In genomic region chr8:11335238-11335637, GRCm38 (mm10) we compare ENCODE assay signal across 26 mouse cellular contexts. TPM values are rescaled to one million over a fixed set of nuclear protein-coding genes. Genes with fewer than 3 reads are reported as not detected.
A peak's percentile ranks its signal among the peaks of the same experiment; 100 is the strongest.
DNase-seq lines count a peak whose midpoint lies in the region; ATAC-seq lines count a peak whose summit lies in the region.
"Had no signal": no experiment of that assay in that cellular context is flagged by ENCODE, and none has a peak within 500 bp of the region (broad histone marks: within the 10 kb centered on the region; RNA-seq: fewer than 3 reads in every experiment).

No protein-coding gene starts in this region.

- no peak for ATAC-seq in heart, embryonic 13.5 days (ENCODE audit: extremely low read depth, insufficient number of reproducible peaks, low FRiP score, low TSS enrichment)
- ATAC-seq in lung, embryonic 16.5 days (ENCODE audit: low read depth) = peak; percentile 27; the same call in 1 of the 2 replicates
- ATAC-seq: forebrain, embryonic 15.5 days; hindbrain, postnatal 0 days; intestine, embryonic 15.5 days; midbrain, embryonic 16.5 days had no signal

- no peaks in the 10 kb centered on the region for H3K9me3 ChIP-seq in heart, embryonic 13.5 days
- H3K9me3 ChIP-seq in lung, embryonic 16.5 days (ENCODE audit: control insufficient read depth, low read length) = no peaks in the 10 kb centered on the region
- H3K9me3 ChIP-seq: embryonic facial prominence, embryonic 13.5 days; forebrain, embryonic 10.5 days; forebrain, embryonic 15.5 days; intestine, embryonic 15.5 days; neural tube, embryonic 12.5 days had no signal

- no peak overlapping the region for H3K4me3 ChIP-seq in heart, embryonic 13.5 days
- H3K4me3 ChIP-seq in lung, embryonic 16.5 days (ENCODE audit: low read length) = no peak overlapping the region
- H3K4me3 ChIP-seq in brown adipose tissue, adult 24 weeks (ENCODE audit: insufficient read depth, low read depth, low read length) = no peak overlapping the region
- H3K4me3 ChIP-seq: embryonic facial prominence, embryonic 13.5 days; forebrain, embryonic 10.5 days; forebrain, embryonic 15.5 days; intestine, embryonic 15.5 days; neural tube, embryonic 12.5 days had no signal

- H3K27ac ChIP-seq in heart, embryonic 13.5 days (replicated peaks) = peak overlapping the region; percentile 83
- H3K27ac ChIP-seq in lung, embryonic 16.5 days (ENCODE audit: low read length) = no peak overlapping the region
- peak overlapping the region; percentile 59 for H3K27ac ChIP-seq in brown adipose tissue, adult 24 weeks (replicated peaks; ENCODE audit: low read depth, low read length)
- H3K27ac ChIP-seq: embryonic facial prominence, embryonic 13.5 days; forebrain, embryonic 10.5 days; forebrain, embryonic 15.5 days; hindbrain, postnatal 0 days; intestine, embryonic 15.5 days; liver, embryonic 14.5 days; neural tube, embryonic 12.5 days had no signal

- H3K4me2 ChIP-seq in heart, embryonic 13.5 days = 0 out of 2 replicates have a peak overlapping the region, but pooled peaks have one; percentile 46
- no peak overlapping the region for H3K4me2 ChIP-seq in lung, embryonic 16.5 days (ENCODE audit: low read depth, low read length)
- H3K4me2 ChIP-seq: embryonic facial prominence, embryonic 13.5 days; forebrain, embryonic 15.5 days; intestine, embryonic 15.5 days; lung, embryonic 14.5 days; midbrain, embryonic 11.5 days; neural tube, embryonic 12.5 days had no signal

- no peak for DNase-seq in heart, postnatal 25 days (ENCODE audit: low spot score)
- DNase-seq in lung, adult 18-20 months = no peak
- DNase-seq in kidney, postnatal 25 days = no peak
- DNase-seq in left cerebral cortex, postnatal 10 days (ENCODE audit: extremely low spot score in 1 of 2, low spot score in 2 of 2) = no peak
- DNase-seq: adrenal gland, postnatal 14 days; cerebellum, adult 11-12 months; cerebellum, adult 9-11 months; kidney, adult 2 months; liver; lung, embryonic 14.5 days; right cerebral cortex, adult 18-20 months; spleen, adult 18-20 months; thymus, postnatal 25 days had no signal

- peaks cover 91% of the 10 kb centered on the region for H3K4me1 ChIP-seq in heart, embryonic 13.5 days
- peaks cover 41% of the 10 kb centered on the region for H3K4me1 ChIP-seq in lung, embryonic 16.5 days (replicated peaks; ENCODE audit: control insufficient read depth, insufficient read depth, low read length)
- peaks cover 80% of the 10 kb centered on the region for H3K4me1 ChIP-seq in brown adipose tissue, adult 24 weeks (ENCODE audit: control insufficient read depth, insufficient read depth, insufficient read length, low read length)

- no peaks in the 10 kb centered on the region for H3K27me3 ChIP-seq in heart, embryonic 13.5 days (replicated peaks)
- H3K27me3 ChIP-seq in lung, embryonic 16.5 days (ENCODE audit: control insufficient read depth, insufficient read depth, low read depth, low read length) = no peaks in the 10 kb centered on the region
- H3K27me3 ChIP-seq: embryonic facial prominence, embryonic 13.5 days; forebrain, embryonic 15.5 days; intestine, embryonic 15.5 days; neural tube, embryonic 12.5 days had no signal

- intact Hi-C loops in heart, postnatal 25 days (cut with DNase I) = no loop called here
- intact Hi-C loops in left cerebral cortex, postnatal 10 days (cut with DNase I) = no loop called here

- H3K9ac ChIP-seq in heart, embryonic 13.5 days = no peak overlapping the region
- no peak overlapping the region for H3K9ac ChIP-seq in lung, embryonic 16.5 days (ENCODE audit: low read length)
- H3K9ac ChIP-seq: embryonic facial prominence, embryonic 13.5 days; forebrain, embryonic 15.5 days; intestine, embryonic 15.5 days; liver, embryonic 14.5 days; lung, embryonic 14.5 days; neural tube, embryonic 12.5 days had no signal

- H3K36me3 ChIP-seq in heart, embryonic 13.5 days = no peaks in the 10 kb centered on the region
- no peaks in the 10 kb centered on the region for H3K36me3 ChIP-seq in lung, embryonic 16.5 days (ENCODE audit: control insufficient read depth, insufficient read depth, low read length)
- H3K36me3 ChIP-seq: embryonic facial prominence, embryonic 13.5 days; forebrain, embryonic 10.5 days; forebrain, embryonic 15.5 days; intestine, embryonic 15.5 days; neural tube, embryonic 12.5 days had no signal

- WGBS in heart, embryonic 13.5 days = 62% methylated on average over 4 of the region's 4 CpGs
- 49% methylated on average over 4 of the region's 4 CpGs for WGBS in lung, embryonic 16.5 days

RNA-seq across cellular contexts. Expression of gene Col4a1, which starts 22.6 kb away (rescaled TPM):
- 164 TPM in 2 replicates for polyA plus RNA-seq in heart, embryonic 13.5 days (2015; fragmentation: Nextera tagmentation; extraction: Ambion mirVana)
- 100 to 1,000 TPM; 537 to 622 TPM for total RNA-seq in heart, postnatal 25 days (2021)
- polyA plus RNA-seq in lung, embryonic 16.5 days (2015; fragmentation: Nextera tagmentation; extraction: Ambion mirVana) = 368 and 370 TPM in 2 replicates
- 142 and 186 TPM in 2 replicates for polyA plus RNA-seq in brown adipose tissue, adult 24 weeks (2012; ENCODE audit: insufficient read depth, insufficient read length, missing spikeins)
- total RNA-seq in left cerebral cortex, postnatal 10 days (2021) = 100 to 1,000 TPM; 115 to 123 TPM
- total RNA-seq: MEL had no signal

RNA-seq across cellular contexts. Expression of gene Col4a2, which starts 22.6 kb away (rescaled TPM):
- polyA plus RNA-seq in heart, embryonic 13.5 days (2015; fragmentation: Nextera tagmentation; extraction: Ambion mirVana) = 66.9 and 71.5 TPM in 2 replicates
- 100 to 1,000 TPM; 292 to 338 TPM for total RNA-seq in heart, postnatal 25 days (2021)
- 113 and 117 TPM in 2 replicates for polyA plus RNA-seq in lung, embryonic 16.5 days (2015; fragmentation: Nextera tagmentation; extraction: Ambion mirVana)
- 51.1 and 77.2 TPM in 2 replicates for polyA plus RNA-seq in brown adipose tissue, adult 24 weeks (2012; ENCODE audit: insufficient read depth, insufficient read length, missing spikeins)
- 10 to 100 TPM; 76.7 to 80.6 TPM for total RNA-seq in left cerebral cortex, postnatal 10 days (2021)
